Mouse (Mus musculus): ENCODE measurements around the gene Dpy19l1.

GRCm38 (mm10) chr9:24490516-24490915 lies 12.4 kb downstream of the Dpy19l1 start:
- TF ChIP-seq CTCF (IDR thresholded peaks at IDR 0.05; ENCODE audit: low read depth) (no peak), EP300 (IDR thresholded peaks at IDR 0.05; ENCODE audit: low read depth) (no peak)

Measured in liver, postnatal 0 days (tissue).